Mouse (Mus musculus) olfactory bulb, adult 2 months (tissue): ENCODE measurements around the gene Dusp28. TPM values are rescaled to one million over a fixed set of nuclear protein-coding genes. Genes with fewer than 3 reads are reported as not detected.
"Not testable (repeated sequence)": the region's sequence is repeated elsewhere in the genome, so short reads cannot be mapped to it uniquely, and the experiment has no call there.

Experiments
- H3K27ac ChIP-seq: fragments of 200-500 bp; 2 replicates; pipeline ENCODE4 v1.5.1; 2012; ENCODE audit warnings: low read depth, low read length; ENCODE audit not compliant: insufficient read depth
- H3K4me1 ChIP-seq: fragments of 200-500 bp; 2 replicates; pipeline ENCODE4 v1.6.1; 2012; ENCODE audit warnings: low read length; ENCODE audit not compliant: control insufficient read depth, insufficient read depth
- H3K4me3 ChIP-seq: fragments of 200-500 bp; 2 replicates; pipeline ENCODE4 v1.5.1; 2012; ENCODE audit warnings: mild to moderate bottlenecking, low read depth, low read length, moderate library complexity; ENCODE audit not compliant: insufficient read depth
- CTCF ChIP-seq: fragments of 200-500 bp; IDR thresholded peaks from 2 replicates; pipeline ENCODE4 v1.5.1; 2012; ENCODE audit warnings: low read depth, mild to moderate bottlenecking, low read length, moderate library complexity; ENCODE audit not compliant: insufficient read depth
- POLR2A ChIP-seq: fragments of 200-500 bp; IDR thresholded peaks from 2 replicates; pipeline ENCODE4 v1.6.1; 2012; ENCODE audit warnings: mild to moderate bottlenecking, low read depth, low read length, moderate library complexity; ENCODE audit not compliant: insufficient read depth
- WGBS: fragments of 180-500 bp; shearing (Covaris S2); methylation state at CpG from one replicate; pipeline ENCODE4 v1.1.7; 2018; 5-methylcytosine and 5-hydroxymethylcytosine counted together
- polyA plus RNA-seq: library from polyadenylated mRNA; stranded (reverse); fragments of >200 nt; gene quantifications from 2 replicates; pipeline ENCODE4 v1.2.4, GENCODE M21; 2012; ENCODE audit warnings: low replicate concordance; ENCODE audit not compliant: missing spikeins, insufficient read depth, insufficient read length

The Dusp28 gene
- polyA plus RNA-seq, 1 experiment: not detected

GRCm38 (mm10) chr1:92949426-92949825 lies 42.6 kb downstream of the Dusp28 start:
- H3K27ac ChIP-seq: no peak overlapping the region
- 57% methylated on average over 6 of the region's 6 CpGs for WGBS
- no peak overlapping the region for H3K4me3 ChIP-seq
- no peaks in the 10 kb centered on the region for H3K4me1 ChIP-seq
- no peak for TF ChIP-seq POLR2A
- no peak for TF ChIP-seq CTCF

- no peak within 1 kb of the TSS for H3K27ac ChIP-seq
- 79% methylated on average over 5 of the region's 5 CpGs for WGBS
- H3K4me1 ChIP-seq: no peaks in the 10 kb centered on the region
- no peak within 1 kb of the TSS for H3K4me3 ChIP-seq
- TF ChIP-seq POLR2A (no peak), CTCF (no peak)
These were observed 43.8 kb downstream of the Dusp28 start, which contains the start of gene Gpr35 for GRCm38 (mm10) chr1:92950607-92951006. Gpr35 (plus strand) TSS chr1:92950865.

- Histone ChIP-seq H3K27ac (no peak overlapping the region), H3K4me3 (no peak overlapping the region), H3K4me1 (0 out of 2 replicates have a peak, but pooled peaks cover 2% of the 10 kb centered on the region)
- 63% methylated on average over 2 of the region's 2 CpGs for WGBS
- TF ChIP-seq CTCF: no peak
These were observed 46.9 kb downstream of the Dusp28 start for GRCm38 (mm10) chr1:92953641-92954040.

DNA sequence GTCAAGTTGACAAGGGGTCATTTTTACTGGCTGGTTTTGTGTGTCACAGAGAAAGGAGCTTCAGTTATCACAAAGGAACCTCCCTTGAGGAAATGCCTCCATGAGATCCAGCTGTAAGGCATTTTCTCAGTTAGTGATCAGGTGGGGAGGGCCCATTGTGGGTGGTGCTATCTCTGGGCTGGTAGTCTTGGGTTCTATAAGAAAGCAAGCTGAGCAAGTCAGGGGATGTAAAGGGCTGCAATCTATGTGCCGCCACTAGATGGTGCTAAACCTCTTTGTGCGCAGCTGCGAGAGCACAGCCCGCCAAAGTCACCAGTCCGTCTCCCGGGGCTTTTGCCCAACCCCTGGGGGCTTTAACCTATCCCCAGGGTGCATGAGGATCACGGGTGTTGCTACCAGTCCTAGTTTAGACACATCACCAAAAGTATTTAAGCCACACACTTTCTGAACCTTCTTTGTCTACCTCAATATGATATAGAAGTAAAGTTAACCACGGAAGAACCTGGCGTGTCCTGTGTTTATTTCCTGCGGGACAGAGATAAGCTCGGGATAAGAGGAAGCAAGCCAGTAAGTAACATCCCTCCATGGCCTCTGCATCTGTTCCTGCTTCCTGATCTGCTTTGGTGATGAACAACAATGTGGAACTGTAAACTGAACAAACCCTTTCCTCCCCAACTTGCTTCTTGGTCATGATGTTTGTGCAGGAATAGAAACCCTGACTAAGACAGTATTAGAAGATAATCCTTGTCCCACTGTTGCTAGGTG lies 50.0 kb downstream of the Dusp28 start:
- not testable (repeated sequence) for H3K27ac ChIP-seq, H3K4me3 ChIP-seq, H3K4me1 ChIP-seq
- WGBS: 8% methylated on average over 11 of the region's 11 CpGs
- TF ChIP-seq CTCF: peak; percentile 21; the same call in 1 of the 2 replicates

Other genes with a start within 250 kb of the Dusp28 start
- not detected in 2 replicates for gene Gpc1, start 75.3 kb upstream of the Dusp28 start, polyA plus RNA-seq
- gene Ankmy1, start 4.1 kb upstream of the Dusp28 start, polyA plus RNA-seq: not detected in 2 replicates
- gene Rnpepl1, start 3.8 kb downstream of the Dusp28 start, polyA plus RNA-seq: not detected in 2 replicates
- not detected in 2 replicates for gene Capn10, start 27.4 kb downstream of the Dusp28 start, polyA plus RNA-seq
- not detected in 2 replicates for gene Gpr35, start 43.9 kb downstream of the Dusp28 start, polyA plus RNA-seq
- not detected in 2 replicates for gene Aqp12, start 99.4 kb downstream of the Dusp28 start, polyA plus RNA-seq
- 456 and 729 TPM in 2 replicates for gene Kif1a, start 195.0 kb downstream of the Dusp28 start, polyA plus RNA-seq
- gene Agxt, start 228.3 kb downstream of the Dusp28 start, polyA plus RNA-seq: not detected in 2 replicates